Mouse (Mus musculus) mouse trophoblast stem cell (cell line): ENCODE measurements at regions not wholly inside any gene's neighbourhood (a gene's known extent, or its start where the extent isn't known, plus 50 kb on each side); places are given as distances from the start of the nearest gene placed in this dataset.

Experiments used
- in situ Hi-C, 2 experiments: fragments of 300-500 bp; cut with MseI, MboI; formaldehyde crosslinking; loops; 2 replicates in 1 of 2; 3 replicates in 1 of 2; pipeline ENCODE4 v1.15.1; 2025

DNA sequence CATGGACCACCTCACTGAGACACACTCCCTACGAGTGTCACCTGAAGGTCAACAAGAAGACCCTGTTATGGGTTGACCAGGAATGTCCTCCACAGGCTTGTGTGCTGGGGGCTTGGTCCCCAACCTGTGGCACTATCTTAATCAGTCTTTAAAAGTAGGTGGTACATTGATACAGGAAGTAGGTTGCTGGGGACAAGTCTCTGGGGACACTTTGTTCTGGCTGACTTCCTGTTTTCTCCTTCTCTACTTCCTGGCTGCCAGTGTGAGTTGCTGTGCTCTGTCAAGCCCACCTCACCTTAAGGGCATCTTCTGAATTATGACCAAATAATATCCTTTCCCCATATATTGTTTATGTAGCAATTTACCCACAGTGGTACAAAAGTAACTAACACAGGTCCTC lies 96.1 kb downstream of the Cct6b start:
- in situ Hi-C loops, result no loop called here

DNA sequence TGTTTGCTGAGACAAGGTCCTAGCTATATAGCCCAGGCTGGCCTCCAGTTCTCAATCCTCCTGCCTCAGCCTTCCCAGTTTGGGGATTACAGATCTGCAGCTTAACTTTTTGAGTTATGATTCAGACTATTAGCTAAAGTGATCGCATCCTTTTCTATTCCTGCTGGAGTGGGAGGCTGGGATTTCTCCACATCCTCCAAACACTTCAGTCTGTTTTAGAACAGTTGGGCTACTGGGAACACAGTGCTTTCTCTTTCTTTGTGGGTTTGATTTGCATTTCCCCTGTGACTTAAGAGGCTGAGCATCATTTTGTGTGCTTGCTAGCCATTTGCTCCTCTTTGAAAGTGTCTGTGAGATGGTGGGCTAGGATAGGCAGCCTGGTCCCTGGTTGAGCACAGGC lies 100.0 kb downstream of the Cct6b start:
- in situ Hi-C loops, result no loop called here

DNA sequence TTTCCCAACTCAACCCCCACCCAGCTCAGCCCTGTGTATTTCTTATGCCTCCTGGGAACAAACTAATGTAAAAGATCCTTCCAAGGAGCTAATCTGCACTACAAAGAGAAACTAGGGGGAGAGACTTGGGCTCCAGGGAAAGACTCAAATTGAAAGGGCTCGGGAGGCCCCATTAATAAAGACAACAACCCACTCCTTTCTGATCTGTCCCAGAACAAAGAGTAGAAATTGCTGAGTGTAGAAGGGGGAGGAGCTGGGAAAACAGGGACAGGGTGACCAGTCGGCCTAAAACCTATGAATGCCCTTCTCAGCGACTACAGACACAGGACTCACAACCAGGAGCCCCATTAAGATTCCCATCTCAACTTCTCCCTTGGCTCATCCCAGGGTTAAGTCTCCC lies 102.0 kb downstream of the Cct6b start:
- in situ Hi-C loops, result no loop called here

DNA sequence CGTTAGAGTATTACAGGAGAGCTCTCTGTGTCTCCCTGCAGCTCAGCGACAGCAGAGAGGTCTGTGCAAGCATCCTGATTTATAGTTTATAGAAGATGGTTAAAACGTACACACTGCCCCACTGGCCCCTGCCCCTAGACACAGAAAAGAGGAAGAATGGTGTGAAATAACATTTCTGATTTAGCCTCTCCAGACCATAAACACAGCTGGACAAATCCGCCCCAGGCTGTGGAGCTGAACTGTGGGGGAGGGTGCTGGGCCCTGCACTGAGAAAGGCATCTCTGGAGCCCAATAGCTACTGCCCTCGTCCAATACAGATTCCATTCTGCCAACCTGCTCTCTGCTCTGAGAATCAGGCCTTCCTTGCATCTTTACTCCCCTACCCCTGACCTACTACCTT lies 112.4 kb downstream of the Cct6b start:
- in situ Hi-C loops, result no loop called here

DNA sequence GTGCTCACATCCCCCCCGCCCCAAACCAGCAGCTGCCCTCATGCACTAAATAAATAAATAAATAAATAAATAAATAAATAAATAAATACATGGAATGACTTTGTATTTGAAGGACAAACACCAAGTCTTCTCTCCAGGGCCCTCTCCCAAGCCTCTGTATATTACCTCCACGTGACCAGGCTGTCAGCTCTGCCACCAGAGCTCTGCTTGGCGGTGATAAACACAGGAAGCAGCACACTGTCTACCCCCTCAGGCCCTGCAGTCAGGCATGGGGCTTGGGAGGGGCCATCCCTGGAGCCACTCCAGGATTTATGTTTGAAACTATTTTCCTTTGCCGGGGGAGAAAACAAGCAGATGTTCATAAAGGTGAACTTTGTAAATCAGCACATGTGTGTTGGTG lies 125.6 kb downstream of the Cct6b start:
- in situ Hi-C loops, result no loop called here

DNA sequence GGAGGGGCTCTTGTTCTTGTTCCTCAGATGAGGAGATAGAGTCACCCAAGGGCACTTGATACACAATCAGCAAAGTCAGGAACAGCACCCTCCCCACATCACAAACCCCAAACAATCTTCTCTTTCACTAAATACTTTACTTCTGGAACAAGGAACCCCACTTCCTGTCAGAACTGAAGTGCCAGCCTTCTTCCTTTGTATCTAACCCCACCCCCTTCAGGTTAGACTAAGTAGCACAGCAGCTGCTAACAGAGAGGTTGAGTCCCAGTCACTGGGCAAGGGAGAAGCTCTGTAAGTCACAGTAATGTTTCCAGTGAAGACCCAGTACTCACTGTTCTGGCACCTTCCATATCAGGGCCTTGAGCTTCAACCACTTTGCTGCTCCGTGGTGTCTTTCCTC lies 131.9 kb downstream of the Cct6b start:
- in situ Hi-C loops, result no loop called here

DNA sequence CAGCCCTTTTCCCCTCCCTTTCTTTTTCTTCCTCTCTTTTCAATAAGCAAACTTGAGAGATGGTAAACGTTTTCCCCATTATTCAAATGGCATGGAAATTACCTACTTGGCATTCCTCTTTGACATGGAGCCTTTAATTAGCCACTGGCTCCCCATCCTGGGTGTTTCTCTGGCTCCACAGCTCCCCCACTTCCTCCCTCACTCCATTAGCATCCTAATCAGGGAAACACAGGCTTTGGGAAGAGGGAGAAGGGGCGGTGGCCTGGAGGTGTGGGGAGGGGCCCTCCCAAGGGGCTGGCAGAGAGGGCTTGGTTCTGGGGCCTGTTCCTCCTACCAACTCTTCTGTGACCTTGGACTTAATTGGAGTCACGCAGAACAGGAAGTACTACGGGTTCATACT lies 132.7 kb downstream of the Cct6b start:
- in situ Hi-C loops, result no loop called here

DNA sequence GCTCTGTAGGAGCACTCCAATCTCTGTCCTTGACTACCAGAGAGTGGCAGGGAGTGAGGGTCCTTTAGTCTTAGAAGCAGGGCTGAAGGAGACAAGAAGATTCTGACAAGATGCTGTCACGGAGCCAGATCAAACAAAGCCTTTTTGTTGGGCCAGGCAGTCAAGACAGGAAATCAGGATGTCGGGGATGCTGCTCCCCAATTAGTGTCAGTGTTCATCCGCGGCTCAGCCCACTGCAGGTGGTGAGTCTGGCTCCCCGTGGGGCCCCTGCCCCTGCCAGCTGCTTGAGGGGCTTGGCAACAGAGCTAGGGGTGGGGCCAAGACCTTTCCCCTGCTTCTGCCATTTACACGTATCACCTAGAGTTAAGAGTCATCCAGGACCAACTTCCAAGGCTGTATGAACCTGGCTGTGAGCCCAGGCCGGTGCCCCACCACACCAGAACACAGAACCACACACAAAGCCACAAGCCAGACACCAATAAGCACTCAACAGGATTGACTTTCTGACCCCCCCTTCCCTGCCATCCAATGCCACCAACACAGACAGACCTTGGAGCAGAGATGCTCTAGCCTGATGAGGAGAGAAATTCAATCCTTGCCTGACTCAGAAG lies 137.5 kb downstream of the Cct6b start:
- in situ Hi-C loops, result no loop called here

DNA sequence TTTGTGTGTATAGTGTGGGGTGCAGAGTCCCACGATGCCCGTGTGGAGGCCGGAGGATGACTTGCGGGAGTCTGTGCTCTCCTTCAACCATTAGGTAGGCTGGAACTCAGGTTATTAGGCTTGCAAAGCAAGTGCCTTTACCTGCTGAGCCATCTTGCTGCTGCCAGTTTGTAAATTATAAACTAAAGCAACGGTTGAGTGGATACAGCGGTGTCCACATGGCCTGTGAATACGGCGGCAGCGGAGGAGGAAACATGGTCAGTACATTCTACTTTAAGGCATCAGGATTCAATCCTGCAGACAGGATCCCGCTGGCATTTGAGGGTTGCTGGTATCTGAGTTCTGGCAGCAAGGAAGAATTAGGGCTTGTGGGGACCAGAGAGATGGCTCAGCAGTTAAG lies 143.1 kb downstream of the Cct6b start:
- in situ Hi-C loops, result no loop called here

DNA sequence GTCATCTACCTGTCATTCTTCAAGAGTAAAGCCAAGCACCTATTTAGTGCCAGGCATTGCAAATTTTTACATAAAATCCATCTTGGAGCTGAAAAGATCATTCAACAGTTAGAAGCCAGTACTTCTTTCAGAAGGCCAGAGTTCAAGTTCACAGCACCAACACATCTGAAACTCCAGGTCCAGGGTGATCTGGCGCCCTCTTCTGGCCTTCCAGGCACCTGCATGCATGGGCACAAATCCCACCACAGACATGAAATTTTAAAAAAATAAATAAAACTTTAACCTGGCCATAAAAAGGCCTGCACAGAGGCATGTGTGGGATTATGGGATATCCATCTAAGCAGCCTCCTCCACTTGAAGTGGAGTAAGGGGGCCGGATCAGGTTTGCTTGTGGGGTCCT lies 144.7 kb downstream of the Cct6b start:
- in situ Hi-C loops, result loop anchor here in 1 of 2 experiments (10.0 kb wide), 1 partner anchor 275 kb away; the partner anchor contains the start of genes Fndc8 and Rad51d

DNA sequence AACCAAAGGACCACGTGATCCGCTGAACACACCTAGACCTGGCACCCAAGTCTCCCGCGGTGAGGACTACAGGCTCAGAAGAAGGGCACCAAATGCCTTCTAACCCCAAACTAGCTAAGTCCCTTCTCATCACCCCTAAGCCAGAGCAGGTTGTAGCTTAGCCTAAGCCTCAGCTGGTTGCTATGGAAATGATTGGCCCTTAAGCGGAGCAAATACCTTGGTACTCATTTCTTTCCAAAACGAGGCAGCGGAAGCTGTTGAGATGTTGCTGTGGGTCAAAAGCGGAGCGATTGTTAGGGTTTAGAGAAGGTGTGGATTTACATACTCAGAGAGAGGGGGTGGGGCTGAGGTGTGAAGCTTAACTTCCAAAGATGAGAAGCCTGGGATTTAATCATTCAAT lies 145.7 kb downstream of the Cct6b start:
- in situ Hi-C loops, result loop anchor here in 1 of 2 experiments (10.0 kb wide), 1 partner anchor 276 kb away; the partner anchor contains the start of genes Fndc8 and Rad51d

DNA sequence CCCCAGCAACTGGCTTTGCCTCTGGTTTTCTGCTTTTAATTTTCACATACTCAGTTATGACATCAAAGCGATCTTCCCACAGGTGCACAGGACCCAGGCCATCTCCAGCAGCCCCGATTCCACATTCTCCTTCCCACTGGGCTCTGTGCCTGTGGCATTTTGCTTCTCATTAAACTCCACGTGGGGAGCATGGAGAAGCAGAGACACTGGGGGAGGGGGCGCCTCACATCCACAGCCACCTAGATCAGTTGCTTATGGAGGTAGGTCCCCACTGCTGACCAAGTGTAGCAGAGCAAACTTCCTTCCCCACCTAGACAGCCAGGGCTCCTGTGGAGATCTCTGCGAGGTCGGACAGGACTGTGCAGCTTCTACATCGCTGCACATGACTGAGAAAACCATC lies 147.3 kb downstream of the Cct6b start:
- in situ Hi-C loops, result loop anchor here in 1 of 2 experiments (10.0 kb wide), 1 partner anchor 278 kb away; the partner anchor contains the start of genes Fndc8 and Rad51d

DNA sequence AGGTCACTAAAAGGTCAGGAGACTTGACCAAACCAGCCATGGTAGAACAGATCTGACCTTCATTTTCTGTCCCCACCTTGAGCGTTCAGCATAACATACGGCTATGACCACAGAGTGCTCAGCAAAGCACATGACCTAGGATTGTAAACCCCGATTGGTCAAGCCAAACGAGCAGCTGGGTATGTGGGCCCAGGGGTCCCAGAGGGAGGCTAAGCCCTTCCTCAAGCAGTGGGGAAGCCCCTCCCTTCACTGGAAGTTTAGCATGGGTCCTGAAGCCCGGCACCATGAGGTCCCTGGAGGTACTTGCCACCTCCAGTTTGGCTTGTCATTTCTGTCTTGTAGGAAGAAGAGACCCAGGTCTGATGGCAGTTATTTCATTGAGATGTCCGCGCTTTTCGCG lies 149.8 kb downstream of the Cct6b start:
- in situ Hi-C loops, result loop anchor here in 1 of 2 experiments (10.0 kb wide), 1 partner anchor 280 kb away; the partner anchor contains the start of genes Fndc8 and Rad51d

DNA sequence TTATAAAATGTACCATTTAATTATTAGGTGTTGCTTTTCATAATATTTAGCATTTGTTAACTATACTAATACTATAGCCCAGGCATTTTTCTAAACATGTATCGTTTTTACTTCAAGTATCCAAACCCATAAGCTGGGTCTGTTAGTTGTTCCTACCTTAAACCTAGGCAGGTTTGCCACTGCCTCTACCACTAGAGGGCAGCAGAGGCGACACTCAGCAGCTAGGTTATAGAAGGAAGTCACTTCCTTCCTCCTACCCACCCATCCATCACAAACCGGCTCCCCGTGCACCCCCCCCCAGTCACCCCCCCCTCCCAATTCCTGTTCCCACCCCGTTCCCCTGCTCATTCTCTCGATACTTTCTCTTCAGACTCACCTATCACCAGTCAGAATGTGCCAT lies 150.6 kb downstream of the Cct6b start:
- in situ Hi-C loops, result loop anchor here in 1 of 2 experiments (10.0 kb wide), 1 partner anchor 281 kb away; the partner anchor contains the start of genes Fndc8 and Rad51d

DNA sequence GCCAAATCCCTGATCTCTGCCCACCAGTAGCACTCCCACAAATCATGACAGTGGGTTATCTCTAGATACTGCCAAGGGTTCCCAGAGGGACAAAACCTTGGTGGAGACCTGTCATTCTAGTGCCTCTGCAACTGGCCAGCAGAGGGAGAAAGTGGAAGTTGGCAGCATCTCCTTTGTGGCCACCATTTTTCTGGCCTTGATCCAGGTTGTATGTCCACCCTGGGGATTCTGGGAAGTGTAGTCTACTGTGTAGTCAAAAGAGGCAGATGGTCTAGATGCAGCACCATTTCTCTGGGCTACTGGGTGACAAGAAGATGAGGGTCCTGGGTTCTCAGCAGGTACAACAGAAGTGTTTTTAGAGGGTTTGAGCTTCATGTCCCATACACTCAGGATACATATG lies 152.1 kb downstream of the Cct6b start:
- in situ Hi-C loops, result loop anchor here in 1 of 2 experiments (10.0 kb wide), 1 partner anchor 283 kb away; the partner anchor contains the start of genes Fndc8 and Rad51d

DNA sequence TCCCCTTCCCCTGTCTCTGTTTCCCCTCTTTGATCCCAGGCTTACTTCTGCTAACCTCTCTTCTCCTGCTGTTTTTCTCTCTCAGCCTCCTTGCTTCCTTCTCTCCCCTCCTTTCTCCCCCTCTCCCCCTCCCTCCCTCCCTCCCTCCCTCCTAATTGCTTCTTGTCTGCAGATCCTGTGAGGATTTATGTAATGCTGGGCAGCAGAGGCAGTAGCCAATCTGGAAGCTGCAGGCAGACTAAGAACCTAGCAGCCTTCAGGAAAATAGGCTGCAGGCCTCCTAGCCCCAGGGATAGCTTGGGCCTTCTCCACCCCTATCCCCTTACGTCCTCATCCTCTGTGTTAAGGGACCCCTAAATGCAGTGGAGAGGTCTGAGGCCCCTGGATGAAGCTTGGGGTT lies 155.2 kb downstream of the Cct6b start:
- in situ Hi-C loops, result no loop called here

DNA sequence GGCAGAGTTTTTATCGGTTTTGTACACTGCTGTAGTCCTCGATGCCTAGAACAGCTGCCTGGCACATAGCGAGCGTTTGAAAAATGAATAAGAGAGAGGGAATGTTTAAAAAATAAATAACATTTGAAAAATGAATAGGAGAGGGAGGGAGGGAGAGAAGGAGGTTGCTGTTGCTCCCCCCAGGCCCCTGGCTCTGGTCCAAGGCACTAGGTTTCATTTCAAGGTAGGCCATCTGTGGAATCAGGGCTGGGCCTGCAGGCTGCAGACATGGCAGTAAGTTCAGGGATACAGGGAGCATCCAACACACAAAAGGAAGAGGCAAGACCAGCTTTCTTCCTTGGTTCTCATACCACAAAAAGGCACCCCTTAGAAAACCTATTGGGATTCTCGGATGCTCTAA lies 156.5 kb downstream of the Cct6b start:
- in situ Hi-C loops, result no loop called here

DNA sequence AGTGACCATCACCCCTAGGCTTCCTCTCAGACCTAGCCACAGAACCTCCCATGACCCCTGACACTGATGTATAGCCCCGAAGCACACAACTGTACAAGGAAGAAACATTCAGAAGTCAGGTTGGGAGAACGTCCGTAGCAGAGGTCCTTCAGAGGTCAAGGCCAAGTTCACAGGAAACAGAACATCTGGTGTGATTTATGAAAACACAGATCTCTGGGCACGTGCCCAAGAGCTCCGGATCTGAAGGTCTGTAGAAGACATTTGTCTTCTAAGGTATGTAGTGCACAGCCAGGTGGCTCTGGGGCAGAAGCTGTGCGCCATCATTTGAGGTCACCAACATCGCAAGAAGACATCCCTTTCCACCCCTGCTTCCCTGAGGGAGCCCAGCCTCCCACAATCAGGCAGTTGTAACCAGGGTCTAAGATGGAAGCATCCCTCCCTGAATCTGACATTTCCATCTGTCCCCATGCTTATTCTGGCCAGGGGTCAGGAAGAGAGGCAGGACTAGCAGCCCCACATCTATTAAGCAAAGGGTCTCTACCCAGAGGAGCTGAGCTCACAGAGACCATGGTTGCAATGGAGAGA lies 159.8 kb downstream of the Cct6b start:
- in situ Hi-C loops, result no loop called here

DNA sequence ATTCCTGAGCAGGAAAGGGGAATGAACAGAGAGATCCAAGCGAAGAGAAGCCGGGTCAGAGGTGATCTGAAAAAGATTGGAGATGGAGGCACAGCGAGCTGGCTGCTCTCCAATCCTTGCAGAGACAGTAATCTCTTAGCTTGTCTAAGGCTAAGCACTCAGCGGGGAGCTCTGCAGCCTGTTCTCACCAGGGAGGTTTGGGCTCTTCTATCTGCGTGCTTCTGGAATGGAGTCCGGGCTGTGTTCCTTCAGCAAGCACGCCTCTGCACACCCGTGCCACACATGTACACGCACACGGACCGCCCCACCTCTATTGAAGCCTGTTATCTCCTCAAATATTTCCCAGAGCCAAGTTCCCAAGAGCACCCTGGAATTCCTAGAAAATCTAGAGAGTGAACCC lies 161.3 kb downstream of the Cct6b start:
- in situ Hi-C loops, result no loop called here

DNA sequence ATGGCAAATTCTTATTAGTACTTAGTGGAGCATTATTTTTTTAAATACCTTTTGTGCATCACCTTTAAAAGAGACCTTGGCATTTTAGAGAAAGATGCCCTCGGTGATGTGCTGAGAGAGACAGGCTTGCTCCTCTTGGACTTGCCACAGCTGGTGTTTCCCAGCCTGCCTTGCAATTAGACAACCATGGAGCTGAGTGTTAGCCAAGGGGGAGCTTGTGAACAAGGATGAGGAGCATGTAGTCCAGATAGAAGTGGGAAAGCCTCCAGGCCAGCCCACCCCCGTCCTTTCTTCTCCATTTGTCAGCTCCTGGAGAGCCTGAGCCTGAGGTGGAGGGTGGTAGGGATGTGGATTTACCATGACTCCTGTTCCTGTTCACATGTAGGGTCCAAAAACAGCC lies 161.9 kb downstream of the Cct6b start:
- in situ Hi-C loops, result no loop called here

DNA sequence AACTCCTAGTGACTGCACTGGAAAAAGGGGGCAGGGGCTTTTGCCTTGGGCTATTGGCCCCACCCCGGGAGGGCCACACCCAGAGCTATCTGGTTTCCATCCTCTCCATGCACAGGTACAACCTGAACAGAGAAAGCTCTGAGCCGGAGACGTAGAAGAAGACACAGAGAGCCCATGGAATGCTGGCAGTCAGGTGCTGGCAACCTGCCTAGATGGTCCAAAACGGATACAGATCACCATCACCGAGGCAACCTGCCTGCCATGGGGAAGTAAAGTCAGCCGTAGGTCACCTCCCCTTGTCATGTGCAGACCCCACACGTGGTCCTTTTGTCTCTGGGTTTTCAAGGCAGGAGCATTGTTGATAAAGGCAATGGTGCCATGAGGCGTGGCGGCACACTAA lies 164.0 kb downstream of the Cct6b start:
- in situ Hi-C loops, result no loop called here

DNA sequence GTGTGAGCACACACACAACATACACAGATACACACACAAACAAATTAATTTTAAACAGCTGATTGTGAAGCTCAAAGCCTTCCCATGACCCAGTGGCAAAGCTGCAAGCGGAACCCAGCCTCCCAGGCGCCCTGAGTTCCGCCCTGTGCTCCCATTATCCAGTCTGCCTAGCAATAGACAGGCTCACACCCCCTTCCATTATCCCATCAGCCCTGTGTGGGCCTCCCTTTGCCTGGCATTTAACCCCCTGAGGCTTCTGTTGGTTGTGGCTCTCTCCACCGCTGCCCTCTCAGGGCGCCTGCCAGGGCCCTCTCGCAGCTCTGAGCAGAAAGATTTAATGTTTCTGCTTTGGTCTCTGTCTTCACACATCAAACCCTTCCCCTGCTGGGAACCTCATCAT lies 166.4 kb downstream of the Cct6b start:
- in situ Hi-C loops, result no loop called here

DNA sequence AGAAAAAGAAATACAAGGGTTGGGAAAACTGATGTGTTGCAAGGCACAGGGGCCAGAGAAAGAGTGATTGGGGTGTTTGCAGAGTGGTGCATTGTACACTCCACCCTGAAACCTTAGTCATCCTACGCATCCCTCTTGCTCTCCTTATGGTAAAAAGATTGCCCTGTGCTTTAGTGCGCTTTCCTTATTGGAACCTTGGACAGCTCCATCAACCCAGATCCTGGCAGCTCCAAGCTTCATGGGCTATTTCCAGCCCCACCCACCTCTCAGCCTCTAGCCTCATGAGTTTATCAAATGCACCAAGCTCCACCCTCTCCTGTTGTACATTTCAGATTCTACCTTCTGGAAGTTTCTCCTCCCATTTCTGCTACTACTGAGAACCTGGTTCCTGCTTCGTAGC lies 167.3 kb downstream of the Cct6b start:
- in situ Hi-C loops, result no loop called here
